Mouse (Mus musculus): ENCODE data around the gene Actr3b.
"Not testable (repeated sequence)": the region's sequence is repeated elsewhere in the genome, so short reads cannot be mapped to it uniquely, and the experiment has no call there.

Gene Actr3b

GRCm38 (mm10) chr5:25759460-25760409 is at the start of gene Actr3b:
Actr3b (plus strand) TSS chr5:25759997.
- in situ Hi-C loops (cut with MboI, MseI) = no loop called here

- in situ Hi-C loops (cut with MboI, MseI) = not testable (repeated sequence)
Measured at GRCm38 (mm10) chr5:25713001-25713706, 46.6 kb upstream of the Actr3b start.

GRCm38 (mm10) chr5:25719390-25719789 is 40.4 kb upstream of the Actr3b start:
- in situ Hi-C loops (cut with MboI, MseI) = no loop called here

- in situ Hi-C loops (cut with MboI, MseI) = no loop called here
Measured at GRCm38 (mm10) chr5:25723016-25723415, 36.8 kb upstream of the Actr3b start.

GRCm38 (mm10) chr5:25724134-25724675 is 35.6 kb upstream of the Actr3b start:
- in situ Hi-C loops (cut with MboI, MseI) = no loop called here

GRCm38 (mm10) chr5:25734318-25734717 is 25.5 kb upstream of the Actr3b start:
- in situ Hi-C loops (cut with MboI, MseI) = no loop called here

GRCm38 (mm10) chr5:25735861-25736260 is 23.9 kb upstream of the Actr3b start:
- in situ Hi-C loops (cut with MboI, MseI) = no loop called here

- in situ Hi-C loops (cut with MboI, MseI) = no loop called here
Measured at GRCm38 (mm10) chr5:25738448-25738847, 21.3 kb upstream of the Actr3b start.

GRCm38 (mm10) chr5:25738902-25739301 is 20.9 kb upstream of the Actr3b start:
- in situ Hi-C loops (cut with MboI, MseI) = not testable (repeated sequence)

- in situ Hi-C loops (cut with MboI, MseI) = no loop called here
Measured at GRCm38 (mm10) chr5:25747904-25748303, 11.9 kb upstream of the Actr3b start.

GRCm38 (mm10) chr5:25748613-25749012 is 11.2 kb upstream of the Actr3b start:
- in situ Hi-C loops (cut with MboI, MseI) = no loop called here

GRCm38 (mm10) chr5:25751552-25751951 is 8.2 kb upstream of the Actr3b start:
- in situ Hi-C loops (cut with MboI, MseI) = no loop called here

GRCm38 (mm10) chr5:25752862-25753261 is 6.9 kb upstream of the Actr3b start:
- in situ Hi-C loops (cut with MboI, MseI) = no loop called here

GRCm38 (mm10) chr5:25753556-25754235 is 6.1 kb upstream of the Actr3b start:
- in situ Hi-C loops (cut with MboI, MseI) = no loop called here

GRCm38 (mm10) chr5:25754236-25754766 is 5.5 kb upstream of the Actr3b start:
- in situ Hi-C loops (cut with MboI, MseI) = no loop called here

GRCm38 (mm10) chr5:25760410-25760832 is 624 bp downstream of the Actr3b start:
- in situ Hi-C loops (cut with MboI, MseI) = no loop called here

- in situ Hi-C loops (cut with MboI, MseI) = no loop called here
Measured at GRCm38 (mm10) chr5:25760871-25761270, 1.1 kb downstream of the Actr3b start.

GRCm38 (mm10) chr5:25761850-25762249 is 2.1 kb downstream of the Actr3b start:
- in situ Hi-C loops (cut with MboI, MseI) = no loop called here

- in situ Hi-C loops (cut with MboI, MseI) = no loop called here
Measured at GRCm38 (mm10) chr5:25769006-25769405, 9.2 kb downstream of the Actr3b start.

GRCm38 (mm10) chr5:25769406-25769805 is 9.6 kb downstream of the Actr3b start:
- in situ Hi-C loops (cut with MboI, MseI) = no loop called here

- in situ Hi-C loops (cut with MboI, MseI) = no loop called here
Measured at GRCm38 (mm10) chr5:25772456-25772855, 12.7 kb downstream of the Actr3b start.

Data from T-helper 2 cell (primary cell).